Mouse (Mus musculus) hindbrain, embryonic 14.5 days (tissue): Measurements from ENCODE around the gene Ctsa. TPM values are rescaled to one million over a fixed set of nuclear protein-coding genes. Genes with fewer than 3 reads are reported as not detected.
"Not testable (repeated sequence)": the region's sequence is repeated elsewhere in the genome, so short reads cannot be mapped to it uniquely, and the experiment has no call there.

Experiments
- ATAC-seq: fragments of 200-750 bp; cut with Nextera tagmentation; 2 replicates; pipeline ENCODE4 v1.8.0; 2017; ENCODE audit warnings: moderate number of reproducible peaks, mild to moderate bottlenecking, moderate TSS enrichment, moderate library complexity; ENCODE audit not compliant: low FRiP score
- DNase-seq: peaks from one replicate; pipeline ENCODE4 v3.0.0-alpha.2; 2015; ENCODE audit warnings: low spot score
- H3K27ac ChIP-seq: fragments of 300-500 bp; sonication (generic); 2 replicates; pipeline ENCODE4 v1.5.1; 2014; ENCODE audit warnings: mild to moderate bottlenecking, moderate library complexity
- H3K27me3 ChIP-seq: fragments of 300-500 bp; sonication (generic); 2 replicates; pipeline ENCODE4 v1.6.1; 2014; ENCODE audit warnings: mild to moderate bottlenecking, low read length, mixed read lengths; ENCODE audit not compliant: control insufficient read depth, insufficient read depth
- H3K36me3 ChIP-seq: fragments of 300-500 bp; sonication (generic); replicated peaks from 2 replicates; pipeline ENCODE4 v1.6.1; 2014; ENCODE audit not compliant: control insufficient read depth, insufficient read depth
- H3K4me1 ChIP-seq: fragments of 300-500 bp; sonication (generic); replicated peaks from 2 replicates; pipeline ENCODE4 v1.6.1; 2014; ENCODE audit warnings: antibody characterized with exemption, low read length, mixed read lengths; ENCODE audit not compliant: control insufficient read depth, insufficient read depth
- H3K4me2 ChIP-seq: fragments of 300-500 bp; sonication (generic); replicated peaks from 2 replicates; pipeline ENCODE4 v1.6.1; 2014; ENCODE audit warnings: mild to moderate bottlenecking, moderate library complexity
- H3K4me3 ChIP-seq: fragments of 300-500 bp; sonication (generic); replicated peaks from 2 replicates; pipeline ENCODE4 v1.5.1; 2014; ENCODE audit warnings: mild to moderate bottlenecking, low read length
- H3K9ac ChIP-seq: fragments of 300-500 bp; sonication (generic); 2 replicates; pipeline ENCODE4 v1.6.1; 2014
- H3K9me3 ChIP-seq: fragments of 300-500 bp; sonication (generic); 2 replicates; pipeline ENCODE4 v1.6.1; 2016; ENCODE audit warnings: low read length; ENCODE audit not compliant: control insufficient read depth
- WGBS: fragments of 180-500 bp; shearing (Covaris S2); extraction: QIAGEN DNeasy Blood & Tissue Kit; methylation state at CpG from one replicate; pipeline ENCODE4 v1.1.7; 2014; 5-methylcytosine and 5-hydroxymethylcytosine counted together
- polyA plus RNA-seq: library from polyadenylated mRNA; unstranded; fragments of >200 nt; fragmentation: Nextera tagmentation; extraction: Ambion mirVana; gene quantifications from 2 replicates; pipeline ENCODE4 v1.2.1, GENCODE M21; 2014

Gene Ctsa
- polyA plus RNA-seq, 1 experiment from 2014 or later: 89.6 TPM

DNA sequence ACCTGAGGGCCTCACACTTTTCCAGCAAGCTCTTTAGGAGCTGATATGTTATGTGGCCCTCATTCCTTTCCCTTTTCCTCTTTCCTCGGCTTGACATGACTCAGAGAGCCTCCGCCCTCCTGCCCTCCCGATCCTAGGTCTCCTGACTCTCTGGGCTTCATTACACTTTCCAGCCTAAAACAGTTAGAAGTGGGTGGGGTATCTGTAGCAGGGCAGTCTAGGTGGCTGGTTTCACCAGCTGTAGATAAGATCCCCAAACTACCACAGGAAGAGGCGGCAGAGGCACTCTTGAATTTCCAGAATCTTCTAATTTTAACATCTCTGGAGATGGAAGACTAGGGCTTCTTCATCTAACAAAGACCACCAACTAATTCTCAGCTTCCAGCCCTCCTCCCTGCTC is 31.9 kb downstream of the Ctsa start:
- no peak overlapping the region for H3K9ac ChIP-seq
- no peaks in the 10 kb centered on the region for H3K4me1 ChIP-seq
- H3K27ac ChIP-seq: no peak overlapping the region
- H3K27me3 ChIP-seq: no peaks in the 10 kb centered on the region; the same call in 1 of the 2 replicates
- no peaks in the 10 kb centered on the region for H3K36me3 ChIP-seq
- H3K4me3 ChIP-seq: no peak overlapping the region
- 0 out of 2 replicates have a peak, but pooled peaks cover 3% of the 10 kb centered on the region for H3K9me3 ChIP-seq
- no peak overlapping the region for H3K4me2 ChIP-seq
- ATAC-seq (no peak), DNase-seq (no peak)
- 87% methylated on average over 4 of the region's 4 CpGs for WGBS

DNA sequence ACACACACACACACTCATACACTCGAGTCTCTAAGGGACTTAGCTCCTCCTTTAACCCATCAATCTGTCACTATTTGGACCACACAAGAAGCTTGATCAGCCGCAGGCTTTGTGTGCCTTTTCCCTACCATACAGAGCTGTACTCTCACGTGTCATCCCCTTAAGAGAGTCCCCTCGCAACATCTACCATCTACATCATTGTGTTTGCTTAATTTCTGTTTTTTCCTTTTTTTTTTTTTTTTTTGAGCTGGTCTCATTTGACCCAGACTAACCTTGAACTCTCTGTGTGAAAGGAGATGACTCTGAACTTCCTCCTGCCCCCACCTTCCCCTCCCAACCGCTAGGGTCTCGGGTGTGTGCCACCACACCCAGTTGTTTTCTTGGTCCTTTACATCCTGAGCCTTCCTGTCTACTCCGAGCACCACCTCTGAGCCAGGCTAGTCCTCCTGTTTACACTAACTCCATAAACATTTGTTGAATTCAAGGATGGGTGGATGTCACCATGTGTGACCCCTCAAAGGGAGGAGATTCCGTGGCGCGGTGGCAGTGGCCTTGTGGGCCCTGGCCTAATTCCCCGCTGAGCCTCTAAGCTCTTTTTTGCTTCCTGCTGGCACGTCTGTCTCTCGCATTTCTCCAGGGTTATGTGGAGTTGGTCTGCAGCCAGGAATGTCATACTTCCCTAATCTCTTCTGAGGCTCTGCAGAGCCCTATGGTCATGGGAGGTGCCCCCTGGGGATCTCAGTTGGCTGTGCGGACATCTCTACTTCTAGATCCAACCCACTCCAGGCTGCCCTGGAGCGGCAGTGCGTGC is 34.3 kb downstream of the Ctsa start:
- ATAC-seq: no peak
- no peak for DNase-seq
- no peaks in the 10 kb centered on the region for H3K36me3 ChIP-seq
- no peak overlapping the region for H3K4me3 ChIP-seq
- H3K9me3 ChIP-seq: 0 out of 2 replicates have a peak, but pooled peaks cover 3% of the 10 kb centered on the region
- no peak overlapping the region for H3K27ac ChIP-seq
- H3K4me2 ChIP-seq: no peak overlapping the region
- H3K9ac ChIP-seq: no peak overlapping the region
- WGBS: 64% methylated on average over 16 of the region's 16 CpGs
- no peaks in the 10 kb centered on the region for H3K4me1 ChIP-seq
- no peaks in the 10 kb centered on the region for H3K27me3 ChIP-seq

DNA sequence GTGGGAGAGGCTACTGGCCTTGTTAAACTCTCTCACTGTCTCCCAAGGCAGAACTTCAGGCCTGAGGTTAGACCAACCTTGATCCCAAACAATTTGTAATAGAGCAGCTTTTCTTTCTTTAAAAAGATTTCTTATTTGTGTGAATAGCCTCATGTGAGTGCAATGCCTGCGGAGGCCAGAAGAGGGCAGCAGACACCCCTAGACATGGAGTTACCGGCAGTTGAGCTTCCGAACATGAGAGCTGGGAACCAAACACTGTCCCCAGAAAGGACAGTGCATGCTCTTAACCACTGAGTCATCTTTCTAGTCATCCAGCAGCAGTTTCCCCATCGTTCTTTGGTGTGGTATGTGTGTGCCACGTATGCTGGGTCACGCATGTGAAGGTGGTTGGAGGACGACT is 34.9 kb downstream of the Ctsa start:
- H3K4me3 ChIP-seq: no peak overlapping the region
- H3K36me3 ChIP-seq: no peaks in the 10 kb centered on the region
- H3K4me1 ChIP-seq: no peaks in the 10 kb centered on the region
- DNase-seq (no peak), ATAC-seq (no peak)
- H3K27me3 ChIP-seq: no peaks in the 10 kb centered on the region
- H3K9me3 ChIP-seq: 0 out of 2 replicates have a peak, but pooled peaks cover 3% of the 10 kb centered on the region
- 92% methylated on average over 7 of the region's 7 CpGs for WGBS
- H3K27ac ChIP-seq: no peak overlapping the region
- H3K4me2 ChIP-seq: no peak overlapping the region
- no peak overlapping the region for H3K9ac ChIP-seq

DNA sequence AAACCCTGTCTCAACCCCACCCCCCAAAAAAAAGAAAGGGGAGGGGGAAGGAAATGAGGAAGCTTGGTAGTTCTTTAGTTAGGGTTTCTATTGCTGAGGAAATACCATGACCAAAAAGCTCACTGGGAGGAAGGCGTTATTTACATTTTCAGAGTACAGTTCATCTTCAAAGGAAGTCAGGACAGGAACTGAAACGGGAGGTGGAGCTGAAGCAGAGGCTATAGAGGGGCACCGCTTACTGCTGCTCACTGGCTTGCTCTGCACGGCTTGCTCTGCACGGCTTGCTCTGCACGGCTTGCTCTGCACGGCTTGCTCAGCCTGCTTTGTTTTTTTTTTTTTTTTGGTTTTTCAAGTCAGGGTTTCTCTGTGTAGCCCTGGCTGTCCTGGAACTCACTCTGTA is 35.8 kb downstream of the Ctsa start:
- Histone ChIP-seq H3K36me3 (no peaks in the 10 kb centered on the region), H3K9me3 (0 out of 2 replicates have a peak, but pooled peaks cover 3% of the 10 kb centered on the region), H3K4me2 (no peak overlapping the region), H3K27me3 (no peaks in the 10 kb centered on the region), H3K4me3 (no peak overlapping the region), H3K27ac (no peak overlapping the region), H3K9ac (no peak overlapping the region), H3K4me1 (no peaks in the 10 kb centered on the region)
- ATAC-seq (no peak), DNase-seq (no peak)
- 83% methylated on average over 7 of the region's 7 CpGs for WGBS

DNA sequence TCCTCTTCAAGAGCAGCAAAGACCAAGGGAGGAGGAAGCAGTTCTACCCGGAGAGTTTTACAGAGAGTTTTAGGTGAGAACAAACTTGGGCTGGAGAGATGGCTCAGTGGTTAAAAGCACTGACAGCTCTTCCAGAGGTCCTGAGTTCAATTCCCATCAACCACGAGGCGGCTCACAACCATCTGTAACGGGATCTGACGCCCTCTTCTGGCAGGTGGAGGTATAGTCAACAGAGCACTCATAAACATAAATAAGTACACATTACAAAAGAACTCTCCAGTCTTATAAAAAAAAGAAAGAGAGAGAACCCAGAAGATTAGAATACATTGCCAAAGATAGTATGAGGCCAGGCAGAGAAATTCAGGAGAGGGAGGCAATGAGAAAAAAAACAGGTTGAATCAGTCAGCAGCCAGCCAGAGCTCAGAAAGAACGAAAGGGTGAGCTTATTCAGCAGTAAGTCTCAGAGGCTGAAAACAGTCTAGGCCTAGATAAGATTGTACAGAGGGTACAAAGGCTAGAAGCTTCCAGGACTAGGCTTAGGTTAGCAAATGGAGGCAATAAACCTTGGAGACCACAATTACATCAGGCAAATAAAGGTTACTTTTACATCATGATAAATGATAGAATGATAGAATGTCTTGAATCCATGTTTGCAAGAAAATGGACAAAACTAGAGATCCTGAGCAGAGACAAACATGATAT is 39.1 kb downstream of the Ctsa start:
- no peaks in the 10 kb centered on the region for H3K27me3 ChIP-seq
- H3K4me2 ChIP-seq: no peak overlapping the region
- H3K36me3 ChIP-seq: no peaks in the 10 kb centered on the region
- H3K4me3 ChIP-seq: no peak overlapping the region
- WGBS: 58% methylated on average over 6 of the region's 6 CpGs
- no peak overlapping the region for H3K27ac ChIP-seq
- ATAC-seq: no peak
- H3K9me3 ChIP-seq: 0 out of 2 replicates have a peak, but pooled peaks cover 3% of the 10 kb centered on the region
- no peak for DNase-seq
- H3K4me1 ChIP-seq: no peaks in the 10 kb centered on the region
- H3K9ac ChIP-seq: no peak overlapping the region

DNA sequence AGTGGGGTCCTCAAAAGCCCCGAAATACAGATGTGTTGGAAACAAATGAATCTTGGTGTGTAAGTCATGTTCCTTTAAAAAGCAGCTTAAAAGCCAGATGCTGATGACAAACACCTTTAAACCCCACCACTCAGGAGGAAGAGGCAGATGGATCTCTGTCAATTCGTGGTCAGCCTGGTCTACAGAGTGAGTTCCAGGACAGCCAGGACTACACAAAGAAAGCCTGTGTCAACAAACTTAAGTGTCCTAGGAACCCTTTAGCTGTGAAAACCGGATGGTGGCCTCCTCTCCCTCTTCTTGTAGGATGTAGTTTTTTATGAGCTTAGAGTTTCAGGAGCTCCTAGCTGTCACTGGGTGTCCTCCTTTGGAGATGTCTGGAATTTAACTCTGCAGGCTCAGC is 40.9 kb downstream of the Ctsa start:
- Histone ChIP-seq H3K4me3 (no peak overlapping the region), H3K4me2 (no peak overlapping the region), H3K9me3 (no peaks in the 10 kb centered on the region), H3K27ac (no peak overlapping the region), H3K9ac (no peak overlapping the region), H3K27me3 (no peaks in the 10 kb centered on the region), H3K36me3 (no peaks in the 10 kb centered on the region), H3K4me1 (peaks cover 12% of the 10 kb centered on the region)
- ATAC-seq (no peak), DNase-seq (no peak)
- WGBS: 74% methylated on average over 3 of the region's 3 CpGs

DNA sequence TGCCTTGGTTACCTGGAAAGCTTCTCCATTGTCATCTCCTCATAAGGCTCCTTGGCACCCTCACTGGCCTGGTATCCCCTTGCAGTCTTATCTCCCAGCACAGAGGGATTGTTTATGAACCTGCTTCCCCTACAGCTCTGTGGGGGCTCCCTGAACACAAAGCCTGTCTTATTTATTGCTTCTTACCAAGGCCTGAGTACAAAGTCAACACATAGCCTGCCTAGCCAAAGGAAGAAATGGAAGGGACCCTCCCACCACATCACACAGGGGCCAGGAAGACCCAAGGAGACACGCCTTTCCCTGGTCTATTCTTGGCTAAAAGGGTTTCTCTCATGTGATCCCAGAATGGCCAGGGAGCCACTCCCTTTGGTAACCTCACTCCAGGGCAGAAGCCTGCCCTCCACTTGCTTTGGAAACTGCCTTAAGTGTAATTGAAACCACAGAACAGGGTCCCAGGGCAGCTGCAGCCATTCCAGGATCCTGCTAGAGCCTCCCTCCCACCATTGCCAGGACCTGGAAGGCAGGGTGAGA is 41.6 kb downstream of the Ctsa start:
- H3K4me3 ChIP-seq: no peak overlapping the region
- no peaks in the 10 kb centered on the region for H3K9me3 ChIP-seq
- no peak overlapping the region for H3K4me2 ChIP-seq
- H3K27me3 ChIP-seq: no peaks in the 10 kb centered on the region
- peak overlapping the region; percentile 43 for H3K27ac ChIP-seq
- peaks cover 12% of the 10 kb centered on the region for H3K4me1 ChIP-seq
- ATAC-seq (no peak), DNase-seq (no peak)
- WGBS: 38% methylated on average over 1 of the region's 1 CpGs
- H3K36me3 ChIP-seq: no peaks in the 10 kb centered on the region
- no peak overlapping the region for H3K9ac ChIP-seq

DNA sequence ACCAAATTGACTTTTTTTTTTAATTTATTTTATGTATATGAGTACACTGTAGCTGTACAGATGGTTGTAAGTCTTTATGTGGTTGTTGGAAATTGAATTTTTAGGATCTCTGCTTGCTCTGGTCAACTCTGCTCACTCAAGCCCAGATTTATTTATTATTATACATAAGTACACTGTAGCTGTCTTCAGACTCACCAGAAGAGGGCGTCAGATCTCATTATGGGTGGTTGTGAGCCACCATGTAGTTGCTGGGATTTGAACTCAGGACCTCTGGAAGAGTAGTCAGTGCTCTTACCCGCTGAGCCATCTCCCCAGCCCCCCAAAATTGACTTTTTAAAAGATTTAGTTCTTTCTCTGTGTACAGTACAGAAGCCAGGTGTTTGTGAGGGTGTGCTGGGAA is 43.0 kb downstream of the Ctsa start:
- WGBS: 48% methylated on average over 2 of the region's 2 CpGs
- ATAC-seq, H3K36me3 ChIP-seq: not testable (repeated sequence)

More for the DNA sequence above, 43.0 kb downstream of the Ctsa start:
- not testable (repeated sequence) for H3K9me3 ChIP-seq, H3K9ac ChIP-seq, H3K27ac ChIP-seq, H3K27me3 ChIP-seq, H3K4me2 ChIP-seq, DNase-seq, H3K4me3 ChIP-seq
- peaks cover 19% of the 10 kb centered on the region for H3K4me1 ChIP-seq
